Comparison of ENCODE assay signal across 8 mouse cellular contexts in genomic region chr14:24003450-24004381, GRCm38 (mm10). TPM values are rescaled to one million over a fixed set of nuclear protein-coding genes. Genes with fewer than 3 reads are reported as not detected.
DNase-seq lines count a peak whose midpoint lies in the region; ATAC-seq and TF ChIP-seq lines count a peak whose summit lies in the region.

No protein-coding gene starts in this region.

- TF ChIP-seq EP300 in stomach, postnatal 0 days (optimal IDR thresholded peaks at IDR 0.05), result no peak

- H3K27ac ChIP-seq in midbrain, embryonic 15.5 days, result peak overlapping the region; percentile 96
- H3K27ac ChIP-seq in stomach, postnatal 0 days (replicated peaks), result peak overlapping the region; percentile 63

- no peak for TF ChIP-seq CTCF in stomach, postnatal 0 days (IDR thresholded peaks at IDR 0.05; ENCODE audit: low read depth)

- WGBS in midbrain, embryonic 15.5 days, result 1% methylated on average over 55 of the region's 85 CpGs
- WGBS in stomach, postnatal 0 days, result 2% methylated on average over 59 of the region's 85 CpGs

- intact Hi-C loops in left cerebral cortex, postnatal 4 days (cut with DNase I), result loop anchor here (10.0 kb wide), 1 partner anchor 319 kb away; no protein-coding TSS in a partner anchor

- no peaks in the 10 kb centered on the region for H3K36me3 ChIP-seq in midbrain, embryonic 15.5 days (replicated peaks)
- H3K36me3 ChIP-seq in stomach, postnatal 0 days (ENCODE audit: control insufficient read depth, insufficient read depth, low read length), result no peaks in the 10 kb centered on the region

- peak overlapping the region; percentile 88 for H3K9ac ChIP-seq in midbrain, embryonic 15.5 days
- peak overlapping the region; percentile 71 for H3K9ac ChIP-seq in stomach, postnatal 0 days (ENCODE audit: low read length)

- peak; percentile 78 to 88 for DNase-seq in adrenal gland, adult (ENCODE audit: inconsistent age in 2 of 2, low spot score in 1 of 2)
- peak; percentile 9 for DNase-seq in cerebellum, adult 8-10 months
- peak; percentile 46 to 58 for DNase-seq in frontal cortex, postnatal 14 days (ENCODE audit: low spot score in 2 of 2)
- DNase-seq in kidney, adult 18-20 months, result peak; percentile 30
- DNase-seq in left cerebral cortex, postnatal 4 days, result peak; percentile 54
- DNase-seq in stomach, postnatal 0 days (ENCODE audit: low spot score), result peak; percentile 41
- no peak for DNase-seq in spleen, postnatal 4 days (ENCODE audit: low spot score in 2 of 2)

- peaks cover 21% of the 10 kb centered on the region; the same call in 1 of the 2 replicates for H3K27me3 ChIP-seq in midbrain, embryonic 15.5 days (replicated peaks)
- H3K27me3 ChIP-seq in stomach, postnatal 0 days (ENCODE audit: control insufficient read depth, insufficient read depth, low read length), result peaks cover 6% of the 10 kb centered on the region; the same call in 1 of the 2 replicates

- H3K9me3 ChIP-seq in midbrain, embryonic 15.5 days, result no peaks in the 10 kb centered on the region
- no peaks in the 10 kb centered on the region for H3K9me3 ChIP-seq in stomach, postnatal 0 days (ENCODE audit: control insufficient read depth, low read length)

- peak; percentile 76 for ATAC-seq in midbrain, embryonic 15.5 days (replicated peaks)
- ATAC-seq in stomach, postnatal 0 days (ENCODE audit: low FRiP score, low TSS enrichment), result peak; percentile 47; the same call in 1 of the 2 replicates

- H3K4me1 ChIP-seq in midbrain, embryonic 15.5 days, result peaks cover 23% of the 10 kb centered on the region
- H3K4me1 ChIP-seq in stomach, postnatal 0 days (replicated peaks; ENCODE audit: control insufficient read depth, insufficient read depth), result no peaks in the 10 kb centered on the region

- peak overlapping the region; percentile 64 for H3K4me2 ChIP-seq in midbrain, embryonic 15.5 days
- peak overlapping the region; percentile 94 for H3K4me2 ChIP-seq in stomach, postnatal 0 days (replicated peaks; ENCODE audit: low read depth)

- H3K4me3 ChIP-seq in midbrain, embryonic 15.5 days, result peak overlapping the region; percentile 86
- H3K4me3 ChIP-seq in stomach, postnatal 0 days (ENCODE audit: low read depth, low read length), result peak overlapping the region; percentile 70

RNA-seq across cellular contexts. Expression of gene Kcnma1, which starts 10.6 kb away (rescaled TPM):
- 100 to 1,000 TPM; 115 to 124 TPM for total RNA-seq in left cerebral cortex, postnatal 4 days (2021)
- polyA plus RNA-seq in midbrain, embryonic 15.5 days (2015; fragmentation: Nextera tagmentation; extraction: Ambion mirVana), result 18.7 and 19.5 TPM in 2 replicates
- 9.1 and 13.3 TPM in 2 replicates for polyA plus RNA-seq in stomach, postnatal 0 days (2015; fragmentation: Nextera tagmentation; extraction: Ambion mirVana)

Comparison
In these comparisons a context has a peak if more than half of its experiments do, and no peak if none do; other contexts are left out.
1. DNase-seq: peak in adrenal gland, adult (2 of 2), cerebellum, adult 8-10 months (single experiment), frontal cortex, postnatal 14 days (2 of 2), kidney, adult 18-20 months (single experiment), left cerebral cortex, postnatal 4 days (single experiment) and stomach, postnatal 0 days (single experiment); none in spleen, postnatal 4 days (0 of 2).